Mouse (Mus musculus) C2C12 (cell line): ENCODE results near the gene Odf3.

Experiments used
- CTCF ChIP-seq: IDR thresholded peaks from one replicate; pipeline ENCODE4 v1.5.1; 2011; ENCODE audit not compliant: control insufficient read depth, insufficient read depth, insufficient read length
- MAX ChIP-seq: IDR thresholded peaks from one replicate; pipeline ENCODE4 v1.6.1; 2011; ENCODE audit warnings: mild to moderate bottlenecking, control low read depth
- MYOD1 ChIP-seq: IDR thresholded peaks from one replicate; pipeline ENCODE4 v1.6.1; 2011; ENCODE audit warnings: low read depth; ENCODE audit not compliant: control insufficient read depth, insufficient read length
- MYOG ChIP-seq: IDR thresholded peaks from one replicate; pipeline ENCODE4 v1.6.1; 2011; ENCODE audit not compliant: control insufficient read depth, insufficient read length; ENCODE audit errors: extremely low read depth
- USF1 ChIP-seq: IDR thresholded peaks from one replicate; pipeline ENCODE4 v1.6.1; 2011; ENCODE audit warnings: low read depth, mild to moderate bottlenecking, control low read depth, moderate library complexity

GRCm38 (mm10) chr7:140844905-140845665 is 2.5 kb upstream of the Odf3 start, which contains the start of gene Scgb1c1:
- TF ChIP-seq CTCF (peak; percentile 87), MYOD1 (peak; percentile 13), MAX (no peak), USF1 (no peak), MYOG (no peak)
